Mouse (Mus musculus): Measurements from ENCODE around the gene Togaram2.
"Not testable (repeated sequence)": the region's sequence is repeated elsewhere in the genome, so short reads cannot be mapped to it uniquely, and the experiment has no call there.

The Togaram2 gene

DNA sequence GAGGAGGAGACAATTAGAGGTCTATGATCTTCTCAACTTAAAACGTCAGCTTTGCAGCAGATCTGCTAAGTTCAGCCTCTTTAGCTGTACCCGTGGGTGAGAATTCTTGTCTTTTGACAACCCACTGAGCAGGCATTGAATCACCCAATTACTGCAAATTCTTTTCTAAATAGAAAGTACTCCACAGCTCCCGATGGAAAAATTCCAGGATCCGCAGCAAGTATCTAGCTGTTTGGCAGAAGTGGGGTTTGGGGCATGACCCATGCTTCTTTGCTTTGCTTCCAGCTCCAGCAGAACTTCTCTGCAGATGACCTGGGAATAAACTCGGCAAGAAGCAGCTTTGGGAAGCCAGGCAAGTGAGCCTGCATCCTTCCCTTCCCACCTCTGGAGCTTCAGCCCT lies 69.9 kb downstream of the Togaram2 start:
- DNase-seq: no peak

DNA sequence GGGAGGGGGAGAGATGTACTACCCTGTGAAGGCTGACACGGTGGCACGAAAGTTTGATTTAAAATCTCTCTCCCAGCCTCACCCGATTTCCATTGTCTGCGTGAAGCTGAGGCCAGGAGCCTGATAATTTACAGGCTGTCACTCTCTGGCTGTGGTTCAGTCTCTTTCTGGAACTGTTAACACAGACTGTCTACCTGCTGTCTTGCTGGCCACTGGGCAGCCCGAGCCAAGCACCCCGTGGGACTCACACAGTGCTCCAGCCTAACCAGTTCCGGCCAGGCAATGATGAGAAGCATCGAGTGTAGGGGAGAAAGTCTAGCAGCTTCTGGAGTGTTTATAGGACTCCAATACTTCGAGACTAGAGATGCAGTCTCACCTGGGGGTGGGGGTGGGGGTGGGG lies 73.1 kb downstream of the Togaram2 start:
- peak; percentile 35 for DNase-seq

DNA sequence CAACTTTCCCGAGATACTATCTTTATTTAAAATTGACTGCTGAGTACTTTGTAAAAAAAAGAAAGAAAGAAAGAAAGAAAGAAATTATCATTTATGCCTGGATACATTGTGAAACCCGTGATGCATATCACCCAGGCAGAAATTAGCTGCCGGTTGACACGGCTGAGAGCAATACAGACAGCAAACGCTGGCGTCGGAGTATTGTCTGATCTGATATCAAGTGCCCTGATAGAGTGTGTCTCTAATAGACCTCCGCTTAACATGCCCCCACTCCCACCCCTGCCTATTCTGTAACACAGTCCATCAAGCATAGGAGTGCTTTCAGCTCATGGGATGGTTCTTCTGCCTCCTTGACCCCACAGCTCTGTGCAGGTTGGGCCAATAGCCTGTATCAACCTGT lies 74.5 kb downstream of the Togaram2 start:
- no peak for DNase-seq

DNA sequence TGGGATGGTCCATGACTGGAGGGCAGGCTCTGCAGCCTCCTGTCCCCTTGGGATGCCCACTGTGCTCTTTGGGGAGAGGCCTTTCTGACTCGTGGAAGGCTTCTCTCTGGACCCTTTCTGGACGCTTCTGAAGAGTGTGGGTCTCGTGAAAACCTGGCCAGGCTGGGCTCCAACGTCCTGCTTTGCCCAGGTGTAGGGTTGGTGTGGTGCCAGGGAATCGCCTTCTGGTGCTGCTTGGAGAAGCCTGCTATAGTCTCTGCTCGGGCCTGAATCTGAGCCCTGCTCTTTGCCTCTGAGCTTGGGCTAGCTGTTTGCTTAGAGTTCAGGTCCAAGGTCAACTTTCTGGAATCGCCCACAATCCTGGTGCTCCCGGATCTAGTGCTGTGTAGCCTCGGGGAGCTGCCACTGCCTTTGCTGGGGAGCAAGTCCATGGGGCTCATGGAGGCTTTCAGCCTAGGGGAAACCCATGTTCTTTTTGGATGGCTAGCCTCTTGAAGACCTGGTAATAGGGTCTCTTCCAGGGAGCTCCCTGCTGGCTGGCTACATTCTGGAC lies 76.6 kb downstream of the Togaram2 start:
- no peak for DNase-seq

DNA sequence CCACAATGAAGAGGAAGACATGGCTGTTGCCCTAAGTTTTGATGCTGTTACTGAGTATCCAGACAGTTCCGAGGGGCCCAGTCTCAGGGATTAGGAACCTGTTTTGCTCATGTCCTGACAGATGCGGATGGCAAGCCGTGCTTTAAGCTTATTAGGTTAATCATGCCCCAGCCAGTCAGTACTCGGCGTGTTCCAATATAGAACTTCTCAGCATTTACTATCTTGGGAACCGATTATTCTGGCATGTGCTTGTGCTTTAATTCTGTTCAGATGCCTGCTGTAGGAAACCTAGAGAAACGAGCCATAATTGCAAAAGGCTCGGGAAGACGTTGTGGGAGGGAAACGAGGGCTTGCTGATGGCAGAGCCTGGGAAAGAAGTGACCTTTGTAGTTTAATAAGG lies 79.8 kb downstream of the Togaram2 start, which contains the start of gene Pcare:
Pcare (minus strand) TSS at position 64 of the 400 bp plus-strand sequence.
- DNase-seq: no peak

DNA sequence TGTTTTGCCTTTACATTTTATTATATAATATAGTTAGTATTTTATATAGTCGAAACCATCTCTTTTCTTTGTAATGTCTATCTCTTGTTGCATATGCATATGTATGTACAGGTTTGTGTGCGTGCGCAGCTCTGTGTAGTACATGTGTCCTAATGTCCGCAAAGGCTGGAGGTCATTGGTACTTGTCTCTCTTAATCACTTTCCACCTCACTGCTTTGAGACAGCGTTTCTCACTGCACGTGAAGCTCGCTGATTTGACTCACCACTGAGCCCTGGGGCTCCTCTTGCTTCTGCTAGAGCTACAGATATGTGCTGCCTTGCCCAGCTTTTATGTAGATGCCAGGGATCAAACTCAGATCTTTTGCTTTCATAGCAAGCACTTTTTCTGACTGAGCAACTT lies 87.5 kb downstream of the Togaram2 start:
- DNase-seq: no peak

DNA sequence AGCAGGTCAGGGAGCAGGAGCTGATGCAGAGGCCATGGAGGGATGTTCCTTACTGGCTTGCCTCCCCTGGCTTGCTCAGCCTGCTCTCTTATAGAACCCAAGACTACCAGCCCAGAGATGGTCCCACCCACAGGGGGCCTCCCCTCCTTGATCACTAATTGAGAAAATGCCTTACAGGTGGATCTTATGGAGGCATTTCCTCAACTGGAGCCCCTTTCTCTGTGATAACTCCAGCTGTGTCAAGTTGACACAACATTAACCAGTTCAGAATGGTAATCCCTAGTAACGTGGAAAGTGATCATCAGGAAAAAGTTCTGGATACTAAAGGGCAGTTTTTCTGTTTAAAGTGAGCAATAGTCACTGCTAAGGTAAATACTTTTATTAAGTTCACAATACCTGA lies 95.1 kb downstream of the Togaram2 start, which contains the start of gene Clip4:
Clip4 (plus strand) TSS at position 301 of the 400 bp plus-strand sequence.
- not testable (repeated sequence) for DNase-seq

DNA sequence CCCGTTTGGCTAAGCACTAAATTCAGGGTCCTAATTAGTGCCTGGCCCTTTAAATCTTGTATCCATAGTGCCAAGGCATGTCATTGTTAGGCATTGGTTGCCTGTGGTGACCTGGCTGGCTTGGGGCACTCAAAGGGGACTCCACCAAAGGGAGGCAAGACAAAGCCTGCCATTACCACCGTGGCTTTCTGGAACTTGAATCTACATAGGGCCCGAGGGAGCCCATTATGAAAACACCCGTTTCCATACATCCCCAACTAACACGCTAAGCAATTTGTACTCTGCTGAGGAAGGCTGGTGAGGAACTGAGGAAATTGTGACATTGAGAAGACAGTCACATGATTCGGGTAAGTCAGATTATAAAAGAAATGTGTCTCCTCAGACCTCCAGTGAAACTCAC lies 96.5 kb downstream of the Togaram2 start:
- DNase-seq: no peak

DNA sequence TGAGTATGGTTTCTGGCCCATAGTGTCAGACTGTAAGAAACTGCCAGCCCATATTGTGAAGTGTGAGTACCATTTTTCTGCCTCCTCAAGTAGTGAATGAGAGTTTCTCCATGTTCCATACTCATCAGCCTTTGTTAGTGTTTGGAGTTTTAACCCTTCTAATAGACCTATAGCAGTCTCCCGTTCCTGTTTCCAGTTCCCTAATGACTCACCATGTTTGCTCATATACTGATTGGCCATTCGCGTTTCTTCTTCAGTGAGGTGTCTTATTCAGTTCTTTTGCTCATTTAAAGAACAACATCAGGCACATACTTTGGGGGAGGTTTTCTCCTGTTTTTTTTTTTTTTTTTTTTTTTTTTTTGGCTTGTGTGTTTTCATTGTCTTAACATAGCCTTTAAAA lies 97.6 kb downstream of the Togaram2 start:
- DNase-seq: no peak

DNA sequence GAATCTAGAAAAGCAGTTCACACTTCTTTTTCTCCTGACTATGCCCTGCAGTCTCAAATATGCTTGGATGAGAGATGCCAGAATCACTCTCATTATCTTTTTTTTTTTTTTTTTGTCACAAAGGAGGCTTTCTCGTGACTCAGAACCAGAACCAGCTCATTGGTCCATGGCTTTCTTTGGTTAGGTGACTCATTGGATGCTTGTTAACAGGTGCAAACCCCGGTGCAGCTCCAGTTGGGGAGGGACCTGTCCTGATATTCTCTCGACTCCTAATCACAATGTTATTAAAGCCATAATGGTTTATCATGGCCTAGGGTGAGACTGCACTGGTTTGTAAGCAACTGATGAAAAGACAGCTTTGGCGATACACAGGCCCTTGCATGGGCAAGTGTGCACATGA lies 101.1 kb downstream of the Togaram2 start:
- no peak for DNase-seq

DNA sequence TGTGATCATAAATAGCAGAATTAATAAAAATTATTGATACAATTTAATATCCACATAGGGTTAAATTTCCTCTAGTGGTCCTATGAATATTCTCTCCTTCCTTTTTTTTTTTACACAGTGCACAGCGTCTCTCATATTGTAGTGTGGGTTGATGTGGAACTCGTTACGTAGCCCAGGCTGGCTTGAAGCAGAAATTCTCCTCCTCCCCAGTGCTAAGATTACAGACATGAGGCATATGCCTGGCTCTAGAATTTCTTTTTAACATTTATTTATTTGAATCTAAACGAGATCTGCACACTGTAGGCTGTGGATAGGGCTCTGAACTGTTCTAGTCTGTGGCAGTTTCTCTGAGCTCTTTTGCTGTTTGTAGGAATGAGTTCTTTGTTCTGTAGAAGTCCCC lies 102.2 kb downstream of the Togaram2 start:
- DNase-seq: no peak

DNA sequence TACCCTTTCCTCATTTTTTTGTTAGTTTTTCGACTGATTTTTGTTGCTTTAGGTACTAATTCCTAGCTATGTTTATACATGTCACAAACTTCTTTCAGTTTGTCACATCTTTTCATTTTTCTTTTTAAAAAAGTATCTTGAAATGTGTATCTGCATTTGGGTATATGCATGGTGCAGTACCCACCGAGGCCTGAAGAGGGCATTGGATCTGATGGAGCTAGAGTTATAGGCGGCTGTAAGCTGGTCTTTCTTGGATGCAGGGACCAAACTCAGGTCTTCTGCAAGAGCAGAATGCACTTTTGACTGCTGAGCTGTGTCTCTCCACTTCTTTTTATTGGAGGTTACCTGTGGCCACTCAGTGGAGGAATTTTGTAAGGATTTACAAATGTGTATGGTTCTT lies 105.6 kb downstream of the Togaram2 start:
- no peak for DNase-seq
